Mouse (Mus musculus) common myeloid progenitor, adult 5-6 weeks (primary cell): ENCODE measurements at regions not wholly inside any gene's neighbourhood (a gene's known extent, or its start where the extent isn't known, plus 50 kb on each side); places are given as distances from the start of the nearest gene placed in this dataset.

Experiments
- ATAC-seq: replicated peaks from 2 replicates; pipeline ENCODE4 v1.8.0; 2016; ENCODE audit warnings: low read depth, mild to moderate bottlenecking, moderate TSS enrichment, inconsistent platforms; ENCODE audit not compliant: poor library complexity, severe bottlenecking

DNA sequence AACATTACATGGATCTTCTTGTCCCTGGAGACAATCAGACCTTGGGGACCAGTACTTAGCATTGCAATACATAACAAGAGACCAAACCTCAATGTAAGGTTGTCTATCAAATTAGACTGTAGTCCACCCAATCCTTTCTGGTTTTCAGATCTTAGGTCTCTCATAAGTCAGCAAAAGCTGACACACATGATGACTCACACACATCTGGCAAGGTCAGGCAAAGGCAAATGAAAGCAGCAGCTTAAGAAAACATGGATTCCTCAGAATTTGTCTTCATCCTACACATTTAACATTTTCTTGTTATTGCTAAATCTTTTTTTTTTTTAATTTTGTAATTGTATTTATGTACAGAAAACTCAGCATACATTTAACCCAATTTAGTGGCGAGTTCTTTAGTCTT lies 52.0 kb downstream of the Gm11983 start:
- ATAC-seq, result no peak

DNA sequence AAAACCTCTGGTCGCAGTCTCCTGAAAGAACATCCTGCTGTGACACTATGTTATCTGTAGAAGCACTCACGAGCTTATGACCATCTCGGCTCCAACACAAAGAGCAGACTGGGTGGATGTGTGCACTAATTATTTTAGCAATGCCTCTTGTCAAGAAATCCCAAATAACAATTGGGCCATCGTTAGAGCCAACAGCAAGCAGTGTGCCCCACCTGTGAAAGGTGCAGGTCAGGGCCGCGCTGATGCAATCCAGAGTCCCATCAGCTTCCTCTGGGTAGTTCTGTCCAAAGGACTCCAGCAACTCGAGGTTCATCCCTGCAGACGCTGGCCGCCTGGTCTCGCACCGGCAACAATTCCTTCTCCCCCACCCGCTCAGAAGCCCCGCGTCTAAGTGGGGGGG lies 54.6 kb downstream of the Gm11983 start:
- no peak for ATAC-seq

DNA sequence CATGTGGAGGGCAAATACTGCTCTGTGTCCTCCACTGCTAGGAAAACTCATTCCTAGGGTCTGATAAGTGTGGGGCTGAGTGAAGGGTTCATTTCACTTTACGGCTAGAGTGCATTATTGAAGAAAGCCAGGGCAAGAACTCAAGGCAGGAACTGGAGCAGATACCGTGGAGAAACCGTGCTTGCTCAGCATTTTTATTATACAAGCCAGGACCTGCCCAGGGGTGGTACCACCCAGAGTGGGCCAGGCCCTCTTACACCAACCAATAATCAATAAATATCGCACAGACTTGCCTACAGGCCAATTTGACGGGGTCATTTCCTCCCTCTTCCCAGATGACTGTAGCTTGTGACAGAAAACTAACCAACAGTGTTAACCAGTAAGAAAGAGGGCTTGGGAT lies 57.7 kb downstream of the Gm11983 start:
- no peak for ATAC-seq

DNA sequence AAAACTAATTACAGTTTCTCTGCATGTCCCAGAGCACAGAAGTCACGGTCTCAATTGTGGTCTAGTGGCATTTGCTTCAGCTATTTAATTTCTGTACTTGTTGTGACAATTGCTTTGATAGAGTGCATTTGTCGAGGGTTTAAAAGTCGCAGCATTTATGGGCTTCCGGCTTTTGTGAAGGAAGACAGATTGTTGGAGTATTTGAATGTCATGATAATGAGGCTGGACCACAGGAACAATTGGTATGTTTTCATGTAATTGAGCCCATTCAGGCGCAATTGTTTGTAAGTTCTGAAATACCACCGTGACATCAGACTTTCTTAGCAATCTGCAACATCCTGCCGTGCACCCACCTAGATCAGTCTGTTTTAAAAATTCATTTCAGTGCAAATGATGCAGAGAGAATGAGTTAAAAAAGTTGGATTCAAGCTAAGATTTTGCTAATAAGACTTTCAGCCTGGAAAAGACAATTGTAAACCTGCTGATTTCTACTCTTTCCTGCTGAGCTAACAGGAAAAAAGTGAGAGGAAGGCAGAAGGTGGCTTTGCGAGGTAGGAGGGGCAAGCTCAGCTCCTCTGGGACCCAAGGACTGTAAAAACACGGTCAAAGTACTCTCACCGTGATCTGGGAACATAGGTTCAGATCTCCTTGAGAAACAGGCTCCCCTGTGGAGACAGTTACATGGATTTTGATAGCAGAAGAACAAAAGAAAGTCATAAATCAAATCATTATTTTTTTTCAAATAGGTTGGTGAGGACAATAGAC lies 58.7 kb downstream of the Gm11983 start:
- no peak for ATAC-seq

DNA sequence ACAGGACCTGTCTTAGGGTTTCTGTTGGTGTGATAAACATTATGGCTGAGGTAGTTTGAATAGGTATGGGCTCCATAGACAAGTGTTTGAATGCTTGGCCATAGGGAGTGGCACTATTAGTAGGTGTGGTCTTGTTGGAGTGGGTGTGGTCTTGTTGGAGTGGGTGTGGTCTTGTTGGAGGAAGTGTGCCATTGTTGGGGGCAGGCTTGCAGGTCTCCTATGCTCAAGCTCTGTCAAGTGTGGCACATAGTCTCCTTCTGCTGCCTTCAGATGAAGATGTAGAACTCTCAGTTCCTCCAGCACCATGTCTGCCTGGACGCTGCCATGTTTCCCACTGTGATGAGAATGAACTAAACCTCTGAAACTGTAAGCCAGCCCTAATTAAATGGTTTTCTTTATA lies 59.9 kb downstream of the Gm11983 start:
- ATAC-seq, result no peak

DNA sequence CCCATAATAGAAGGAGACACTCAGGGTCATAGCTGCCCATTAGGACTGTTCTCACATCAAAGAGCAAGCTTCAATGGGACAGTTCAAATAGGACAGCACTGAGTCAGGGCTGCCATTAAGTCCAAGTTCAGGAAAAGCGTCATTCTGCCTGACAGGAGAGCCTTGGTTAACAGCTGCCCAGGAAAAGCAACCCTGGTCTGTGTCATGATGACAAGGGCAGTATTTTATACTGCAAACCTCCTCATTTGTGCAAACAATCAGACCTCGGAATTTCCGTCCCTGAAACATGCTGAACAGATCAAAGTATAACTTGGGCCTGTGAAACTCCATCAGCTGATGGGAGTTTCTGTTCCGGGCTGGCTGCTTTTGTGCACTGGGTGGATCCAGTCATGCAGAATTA lies 62.8 kb downstream of the Gm11983 start:
- ATAC-seq, result no peak

DNA sequence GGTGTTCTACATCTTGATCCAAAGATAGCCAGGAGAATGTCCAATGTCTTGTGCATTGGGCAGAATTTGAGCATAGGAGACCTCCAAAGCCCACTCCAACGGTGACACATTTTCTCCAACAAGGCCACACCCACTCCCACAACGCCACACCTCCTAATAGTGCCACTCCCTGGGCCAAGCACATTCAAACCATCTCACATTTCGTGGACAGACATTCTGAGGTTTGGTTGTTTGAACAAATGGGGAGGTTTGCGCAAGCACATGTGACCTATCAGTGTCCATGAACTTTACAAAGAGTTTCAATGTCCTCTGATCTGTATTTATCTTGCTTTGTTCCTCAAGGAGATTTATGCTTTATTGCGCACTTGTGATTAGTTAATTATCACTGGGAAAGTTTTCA lies 63.5 kb downstream of the Gm11983 start:
- no peak for ATAC-seq

DNA sequence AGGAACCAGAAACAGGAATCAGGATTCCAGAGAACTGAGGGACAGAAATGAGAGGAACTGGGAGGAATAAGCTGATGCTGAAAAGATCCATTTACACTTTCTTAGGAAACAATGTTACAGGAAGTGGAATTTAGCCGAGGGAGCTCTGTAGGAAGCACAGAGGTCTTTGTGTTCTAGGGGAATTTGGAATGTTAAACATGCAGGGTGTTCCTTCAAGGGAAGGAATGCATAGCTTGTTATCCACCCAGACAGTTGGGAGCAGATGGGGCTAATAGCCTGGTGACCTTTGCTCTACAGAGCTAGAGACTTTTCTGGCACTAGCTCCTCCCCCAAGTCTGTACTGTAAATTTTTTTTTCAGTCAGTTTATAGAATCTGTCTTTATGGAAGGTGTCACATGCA lies 64.1 kb downstream of the Gm11983 start:
- no peak for ATAC-seq

DNA sequence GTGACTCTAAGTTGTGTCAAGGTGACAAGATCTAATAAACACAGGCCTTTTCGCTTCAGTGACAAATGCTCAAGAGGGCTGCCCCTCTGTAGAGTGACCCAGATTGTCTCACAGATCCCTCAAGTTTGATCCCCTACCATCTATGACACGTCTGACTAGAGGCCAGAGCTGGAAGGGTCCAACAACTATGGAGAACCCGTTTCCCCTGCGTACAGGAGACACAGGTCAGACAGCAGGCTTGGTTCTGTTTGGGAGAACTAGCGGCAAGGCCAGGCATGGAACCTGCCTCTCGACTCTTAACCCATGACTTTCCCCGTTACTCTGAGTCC lies 68.1 kb downstream of the Gm11983 start:
- no peak for ATAC-seq

DNA sequence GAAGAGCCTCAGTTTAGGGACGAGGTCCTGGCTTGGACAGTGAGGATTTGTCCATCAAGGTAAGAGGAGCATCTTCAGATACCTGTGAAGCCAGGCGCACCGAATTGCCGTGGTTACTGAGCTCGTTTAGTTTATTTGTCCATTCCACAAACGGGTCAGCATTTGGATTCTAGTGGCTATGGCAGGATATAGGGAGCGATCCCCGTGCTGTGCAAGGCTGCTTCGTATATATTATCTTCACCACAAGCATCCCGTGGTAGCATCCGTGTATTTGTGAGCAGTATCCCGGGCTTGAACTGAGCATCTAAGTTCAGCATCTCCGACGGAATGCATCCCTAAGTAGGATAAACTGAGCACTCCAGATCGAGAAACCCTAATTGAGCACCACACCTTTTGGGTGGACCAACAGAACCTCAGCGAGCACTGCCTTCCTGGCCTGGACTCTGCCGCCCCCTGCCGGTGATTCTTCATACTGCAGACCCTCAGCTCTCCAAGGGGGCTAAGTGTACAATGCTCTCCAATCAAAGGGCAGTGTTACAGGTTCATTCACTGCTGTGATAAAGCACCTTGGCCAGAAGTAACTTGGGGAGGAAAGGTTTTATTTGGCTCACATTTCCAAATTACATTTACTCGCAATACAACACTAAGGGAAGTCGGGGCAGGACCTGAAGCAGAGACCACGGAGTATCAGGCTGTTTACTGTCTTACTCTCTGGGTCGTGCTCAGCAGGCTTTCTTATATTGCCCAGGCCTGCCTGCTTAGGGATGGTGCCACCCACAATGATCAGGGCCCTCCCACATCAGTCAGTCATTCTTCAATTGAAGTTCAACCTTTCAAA lies 68.6 kb downstream of the Gm11983 start:
- ATAC-seq, result peak; percentile 83

DNA sequence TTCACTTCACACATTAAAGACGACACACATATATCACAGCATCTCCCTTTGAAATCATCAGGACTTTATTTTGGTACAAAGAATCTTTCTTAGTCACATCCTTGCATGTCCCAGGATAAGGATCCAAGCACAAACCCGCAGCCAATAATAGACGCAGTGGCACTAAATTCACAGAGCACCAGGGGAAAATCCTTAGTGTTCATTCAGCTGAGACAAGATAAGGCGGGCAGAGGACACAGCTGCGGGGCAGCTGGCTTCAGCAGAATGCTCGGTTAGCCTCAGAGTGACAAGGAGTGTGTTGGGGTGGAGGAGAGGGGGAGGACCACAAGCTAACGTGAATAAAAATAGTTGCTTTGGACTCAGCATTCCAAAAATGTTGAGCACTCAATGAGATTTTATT lies 70.7 kb downstream of the Gm11983 start:
- no peak for ATAC-seq

DNA sequence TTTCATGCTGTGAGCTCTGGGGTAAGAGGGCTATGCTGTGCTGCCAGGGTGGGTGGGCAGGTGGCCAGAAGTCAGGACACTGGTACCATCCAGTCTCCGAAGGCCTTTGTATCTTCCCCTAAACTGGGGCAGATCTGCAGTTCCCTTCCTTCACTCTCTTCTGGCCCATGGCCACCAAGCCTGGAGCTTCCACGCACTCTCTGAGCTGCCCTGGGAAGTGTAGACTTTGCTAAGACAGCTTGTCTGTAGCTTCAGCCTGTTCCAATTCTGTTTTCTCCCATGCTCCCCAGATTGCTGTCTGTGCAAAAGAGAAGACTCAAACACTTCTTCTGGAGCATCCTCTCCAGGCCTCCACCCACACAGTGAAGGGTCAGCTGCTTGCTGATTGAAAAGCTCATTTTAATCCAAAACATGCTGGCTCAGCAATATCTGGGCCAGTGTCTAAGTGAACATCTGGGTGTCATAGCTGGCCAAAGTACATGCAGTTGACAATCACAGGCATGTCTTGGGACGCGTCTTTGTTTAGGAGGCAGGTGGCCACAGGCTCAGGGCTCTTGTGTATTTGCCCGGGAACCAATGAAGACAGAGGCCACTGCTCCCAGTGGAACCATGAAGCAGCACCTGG lies 72.0 kb downstream of the Gm11983 start:
- no peak for ATAC-seq

DNA sequence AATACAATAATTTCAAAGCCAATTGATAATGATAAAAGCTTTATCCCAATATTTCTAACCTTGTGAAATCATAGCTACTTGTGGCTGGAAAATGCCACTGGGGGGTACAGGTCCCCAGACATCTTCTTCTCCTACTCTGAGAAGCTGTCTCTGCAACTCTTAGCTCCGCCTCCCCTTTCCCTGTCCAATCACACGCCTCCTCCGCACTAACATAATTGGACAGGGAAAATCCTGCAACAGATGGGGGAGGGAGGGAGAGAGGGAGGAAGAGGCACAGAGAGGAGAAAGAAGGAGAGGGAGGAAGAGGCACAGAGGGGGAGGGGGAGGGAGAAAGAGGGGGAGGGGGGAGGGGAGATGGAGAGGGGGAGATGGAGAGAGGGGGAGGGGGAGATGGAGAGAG lies 73.3 kb downstream of the Gm11983 start:
- ATAC-seq, result no peak

DNA sequence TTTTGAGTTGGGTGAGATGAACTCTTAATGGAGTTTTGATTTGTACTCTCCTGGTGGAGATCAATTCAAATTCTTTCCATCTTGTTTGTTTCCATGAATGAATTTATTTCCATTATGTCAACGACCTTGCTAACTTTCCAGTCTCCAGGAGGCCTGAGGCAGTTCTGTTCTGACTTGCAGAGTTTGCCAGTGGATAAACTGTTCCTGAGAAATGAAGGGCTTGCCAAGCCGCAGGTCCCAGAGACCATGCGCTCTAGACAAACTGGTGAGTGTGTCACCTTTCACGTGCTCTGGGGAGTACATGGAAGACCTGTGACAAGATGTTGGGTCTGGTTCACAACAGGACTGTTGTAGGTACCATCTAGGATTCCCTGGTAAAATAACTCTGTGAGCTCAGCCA lies 74.5 kb downstream of the Gm11983 start:
- ATAC-seq, result no peak

DNA sequence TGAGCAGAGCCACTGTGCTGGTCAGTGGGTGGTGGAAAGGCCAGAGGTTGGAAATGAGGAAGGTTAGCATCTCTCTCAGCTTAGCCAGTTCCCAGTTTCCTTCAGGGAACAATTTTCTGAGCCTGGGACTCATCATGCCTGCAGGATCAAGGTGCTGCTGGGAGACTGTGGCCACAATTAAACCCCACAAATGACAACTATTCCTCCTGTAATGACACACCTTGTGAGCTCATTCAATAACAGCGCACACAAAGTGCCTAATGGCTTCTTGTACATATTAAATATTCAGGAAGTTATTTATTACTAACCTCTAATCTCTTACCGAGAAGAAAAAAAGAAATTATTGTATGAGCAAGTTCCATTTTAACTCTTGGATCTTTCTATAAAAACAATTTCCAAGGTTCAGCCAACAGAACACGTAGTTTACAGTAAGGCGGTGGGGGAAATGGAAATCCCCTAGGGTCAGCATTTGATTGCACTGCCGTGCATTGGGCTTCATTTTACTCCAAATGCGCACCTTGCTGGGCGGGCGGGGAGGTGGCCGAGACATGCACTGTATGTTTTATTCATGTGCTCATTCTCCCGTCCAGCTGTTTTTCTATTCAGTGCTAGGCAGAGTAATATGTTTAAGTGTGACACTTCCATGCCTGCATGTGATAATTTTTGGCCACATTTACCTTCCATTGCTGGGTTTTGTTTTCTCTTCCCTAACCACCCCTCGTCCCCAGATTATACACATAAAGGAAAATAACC lies 75.4 kb downstream of the Gm11983 start:
- no peak for ATAC-seq

DNA sequence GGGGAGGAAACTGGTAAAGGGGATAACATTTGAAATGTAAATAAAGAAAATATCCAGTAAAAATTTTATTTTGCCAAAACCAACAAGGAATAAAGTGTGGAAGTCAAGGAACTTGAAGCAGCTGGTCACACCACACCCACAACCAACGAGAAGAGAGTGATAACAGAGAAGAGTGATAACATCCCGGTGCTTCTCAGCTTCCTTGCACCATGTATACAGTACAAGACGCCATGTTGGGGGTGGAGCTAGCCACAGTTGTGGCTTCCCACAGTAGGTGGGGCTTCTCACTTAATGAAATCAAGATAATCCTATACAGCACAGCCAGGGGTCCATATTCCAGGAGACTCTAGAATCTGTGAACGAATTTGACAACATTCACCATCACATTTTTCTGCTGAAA lies 77.9 kb downstream of the Gm11983 start:
- no peak for ATAC-seq

DNA sequence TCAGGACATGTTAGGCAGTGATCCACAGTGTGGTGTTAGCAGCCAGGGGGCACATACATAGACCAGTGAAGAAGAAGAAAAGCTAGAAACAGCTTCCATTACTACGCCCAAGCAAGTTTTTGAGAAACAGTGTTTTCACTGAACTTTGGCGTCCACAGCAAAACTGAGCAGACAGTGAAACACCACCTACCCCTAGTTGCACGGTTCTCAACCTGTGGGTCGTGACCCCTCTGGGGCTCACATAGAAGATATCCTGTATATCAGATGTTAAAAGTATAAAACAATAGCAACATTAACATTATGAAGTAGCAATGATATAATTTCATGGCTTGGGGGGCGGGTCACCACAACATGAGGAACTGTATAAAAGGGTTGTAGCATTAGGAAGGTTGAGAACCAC lies 81.1 kb downstream of the Ramp3 start:
- no peak for ATAC-seq

DNA sequence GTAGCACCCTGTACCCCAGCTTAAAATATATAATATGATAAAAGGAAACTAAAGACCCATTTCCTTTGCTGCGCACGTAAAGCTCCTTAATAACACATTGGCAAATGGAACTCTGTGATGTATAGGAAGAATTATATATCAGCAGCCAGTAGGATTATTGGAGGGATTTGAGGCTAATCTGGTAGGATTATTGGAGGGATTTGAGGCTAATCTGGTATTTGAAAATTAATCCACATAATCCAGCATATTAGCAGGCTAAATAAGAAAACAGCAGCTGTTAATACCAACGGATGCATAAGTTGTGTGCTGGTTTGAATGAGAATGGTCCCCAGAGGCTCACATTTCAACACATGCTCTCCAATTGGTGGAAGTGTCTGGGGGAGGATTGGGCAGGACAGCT lies 80.3 kb downstream of the Ramp3 start:
- no peak for ATAC-seq

DNA sequence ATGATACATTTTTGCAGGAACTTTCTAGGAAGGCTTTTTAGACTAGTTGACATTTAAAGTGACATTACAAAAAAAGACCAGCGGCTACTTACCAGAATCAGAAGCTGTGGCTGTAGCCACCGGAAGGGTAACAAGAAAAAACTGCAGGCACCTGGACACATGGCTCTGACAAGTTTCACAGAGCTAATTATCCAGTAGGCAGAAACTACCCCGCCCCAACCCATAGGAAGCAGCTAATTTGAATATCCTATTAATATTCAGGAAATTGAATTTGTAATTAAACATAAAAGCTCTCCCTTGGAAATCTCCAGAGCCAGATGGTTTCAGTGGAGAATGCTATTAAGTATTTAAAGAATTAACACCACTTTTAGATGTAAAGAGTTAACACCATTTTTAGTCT lies 79.8 kb downstream of the Ramp3 start:
- no peak for ATAC-seq

DNA sequence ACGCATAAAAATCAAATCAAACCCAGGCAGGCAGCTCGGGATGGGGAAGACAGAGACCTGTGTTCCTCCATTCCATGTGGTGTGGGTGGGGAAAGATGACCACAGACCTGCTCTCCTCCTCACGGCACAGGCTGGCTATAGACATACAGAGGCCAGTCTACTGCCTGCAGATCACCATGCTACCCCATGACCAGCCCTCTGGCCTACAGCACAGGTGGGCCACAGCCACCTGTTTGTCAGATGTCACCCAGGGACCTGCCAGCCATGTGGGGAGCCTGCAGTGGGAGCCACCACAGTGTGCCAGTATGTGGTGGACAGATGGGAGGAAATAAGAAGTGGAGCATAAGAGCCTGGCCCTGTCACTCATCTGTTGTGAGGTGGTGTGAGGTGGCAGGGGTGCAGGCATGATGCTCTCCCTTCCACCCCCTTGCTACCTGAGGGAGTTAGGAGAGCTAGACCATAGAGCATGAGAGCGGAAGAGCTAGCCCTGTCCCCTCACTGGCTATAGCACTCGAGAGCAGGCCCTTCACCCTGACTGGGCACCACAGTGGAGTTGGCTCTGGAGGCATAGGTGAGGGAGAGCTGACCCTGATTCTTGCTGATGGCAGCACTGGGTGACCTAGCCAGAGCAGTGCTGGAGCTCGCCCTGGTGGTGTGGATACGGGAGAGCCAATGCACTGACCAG lies 76.6 kb downstream of the Ramp3 start:
- no peak for ATAC-seq
